Mouse (Mus musculus): ENCODE data around the gene Meox2. TPM values are rescaled to one million over a fixed set of nuclear protein-coding genes. Genes with fewer than 3 reads are reported as not detected.

Gene Meox2
- total RNA-seq, 2 experiments from 2014 or later, result 5.6 to 8.5 TPM

Other genes with a start within 250 kb of the Meox2 start
- 1 to 10 TPM; 2.7 to 6.6 TPM for gene Agmo, start 133.1 kb downstream of the Meox2 start, total RNA-seq (2021)